Mouse (Mus musculus): Measurements from ENCODE around the gene Gm20695.
"Not testable (repeated sequence)": the region's sequence is repeated elsewhere in the genome, so short reads cannot be mapped to it uniquely, and the experiment has no call there.

The Gm20695 gene

DNA sequence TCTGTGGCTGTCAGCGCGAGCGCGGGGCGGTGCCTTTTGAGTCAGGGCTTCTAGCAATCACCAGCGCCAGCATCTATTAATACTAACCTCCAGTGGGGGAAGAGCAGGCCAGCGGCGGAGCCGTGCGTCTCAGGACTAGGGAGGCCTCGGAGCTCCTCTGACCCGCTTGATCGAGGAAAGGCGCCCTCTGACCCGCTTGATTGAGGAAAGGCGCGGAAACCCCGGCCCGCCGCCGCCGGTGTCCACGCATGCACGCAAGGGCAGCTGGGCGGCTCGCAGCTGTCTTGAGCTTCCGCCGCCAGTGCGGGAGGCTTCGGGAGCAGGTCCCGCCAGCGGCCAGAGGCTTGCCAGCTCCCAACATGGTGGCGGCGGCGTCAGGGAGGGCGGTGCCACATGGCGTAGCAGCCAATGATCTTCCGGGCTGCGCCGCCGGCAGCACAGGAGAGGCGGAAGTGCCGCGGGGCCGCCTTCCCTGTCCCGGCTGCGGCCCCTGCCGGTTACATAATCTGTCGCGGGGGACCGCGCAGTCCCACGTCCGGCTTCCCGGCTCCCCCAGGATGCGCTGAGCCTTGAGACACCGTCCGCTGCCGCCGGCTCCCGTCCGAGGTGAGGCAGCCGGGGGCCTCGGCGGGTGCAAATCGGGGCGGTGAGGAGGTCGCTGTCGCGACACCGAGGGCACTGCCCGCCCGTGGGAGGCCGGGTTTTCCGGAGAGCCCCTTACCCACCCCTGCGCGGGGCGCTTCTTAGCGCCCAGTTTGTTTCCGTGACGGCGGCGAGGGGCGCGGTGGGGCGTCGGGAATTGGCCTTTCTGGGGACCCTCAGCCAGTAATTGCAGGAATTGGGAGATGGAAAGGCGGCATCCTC lies at the start of gene Gm20695, which contains the start of gene Zfp597:
TSS of gene Gm20695 (plus strand) at position 448 of the 864 bp plus-strand sequence.
TSS of gene Zfp597 (minus strand) at position 361 of the 864 bp plus-strand sequence.
- peak; percentile 89 for DNase-seq (ENCODE audit: low read depth, low spot score)

- DNase-seq (ENCODE audit: low read depth, low spot score), result no peak
These were observed 49.0 kb upstream of the Gm20695 start for GRCm38 (mm10) chr16:3835461-3835860.

DNA sequence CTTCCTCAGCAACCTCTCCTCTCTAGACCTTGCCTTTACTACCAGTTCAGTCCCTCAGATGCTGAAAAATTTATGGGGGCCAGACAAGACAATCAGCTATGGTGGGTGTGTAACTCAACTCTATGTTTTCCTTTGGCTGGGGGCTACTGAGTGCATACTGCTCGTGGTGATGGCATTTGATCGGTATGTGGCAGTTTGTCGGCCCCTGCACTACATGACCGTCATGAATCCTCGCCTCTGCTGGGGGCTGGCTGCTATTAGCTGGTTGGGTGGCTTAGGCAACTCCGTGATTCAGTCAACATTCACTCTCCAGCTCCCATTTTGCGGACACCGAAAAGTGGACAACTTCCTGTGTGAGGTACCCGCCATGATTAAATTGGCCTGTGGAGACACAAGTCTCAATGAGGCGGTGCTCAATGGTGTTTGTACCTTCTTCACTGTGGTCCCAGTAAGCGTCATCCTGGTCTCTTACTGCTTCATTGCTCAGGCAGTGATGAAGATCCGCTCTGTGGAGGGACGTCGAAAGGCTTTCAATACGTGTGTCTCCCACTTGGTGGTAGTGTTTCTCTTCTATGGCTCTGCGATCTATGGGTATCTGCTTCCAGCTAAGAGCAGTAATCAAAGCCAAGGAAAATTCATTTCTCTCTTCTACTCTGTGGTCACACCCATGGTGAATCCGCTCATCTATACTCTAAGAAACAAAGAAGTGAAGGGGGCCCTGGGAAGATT lies 45.1 kb upstream of the Gm20695 start:
- DNase-seq (ENCODE audit: low read depth, low spot score), result no peak

DNA sequence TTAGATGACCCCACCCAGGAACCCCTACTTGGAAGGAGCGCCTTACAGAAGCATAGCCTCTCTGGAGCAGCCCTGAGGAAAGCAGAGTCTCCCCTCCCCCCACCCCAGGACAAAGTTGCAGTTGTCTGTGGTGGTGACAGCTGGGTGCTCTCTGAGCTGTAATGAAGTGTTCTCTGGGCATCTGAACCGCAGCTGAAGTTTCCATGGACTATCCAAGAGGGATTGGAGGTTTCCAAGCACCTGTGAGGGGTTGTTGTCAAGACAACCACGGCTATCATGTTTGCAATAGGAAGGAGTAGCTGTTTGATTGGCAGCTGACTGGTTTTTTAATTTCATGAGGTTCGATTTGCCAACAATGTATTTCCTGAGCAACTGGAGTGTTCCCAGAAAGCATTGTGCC lies 41.5 kb upstream of the Gm20695 start:
- DNase-seq (ENCODE audit: low read depth, low spot score), result no peak

GRCm38 (mm10) chr16:3843796-3844195 lies 40.7 kb upstream of the Gm20695 start:
- DNase-seq (ENCODE audit: low read depth, low spot score), result no peak

DNA sequence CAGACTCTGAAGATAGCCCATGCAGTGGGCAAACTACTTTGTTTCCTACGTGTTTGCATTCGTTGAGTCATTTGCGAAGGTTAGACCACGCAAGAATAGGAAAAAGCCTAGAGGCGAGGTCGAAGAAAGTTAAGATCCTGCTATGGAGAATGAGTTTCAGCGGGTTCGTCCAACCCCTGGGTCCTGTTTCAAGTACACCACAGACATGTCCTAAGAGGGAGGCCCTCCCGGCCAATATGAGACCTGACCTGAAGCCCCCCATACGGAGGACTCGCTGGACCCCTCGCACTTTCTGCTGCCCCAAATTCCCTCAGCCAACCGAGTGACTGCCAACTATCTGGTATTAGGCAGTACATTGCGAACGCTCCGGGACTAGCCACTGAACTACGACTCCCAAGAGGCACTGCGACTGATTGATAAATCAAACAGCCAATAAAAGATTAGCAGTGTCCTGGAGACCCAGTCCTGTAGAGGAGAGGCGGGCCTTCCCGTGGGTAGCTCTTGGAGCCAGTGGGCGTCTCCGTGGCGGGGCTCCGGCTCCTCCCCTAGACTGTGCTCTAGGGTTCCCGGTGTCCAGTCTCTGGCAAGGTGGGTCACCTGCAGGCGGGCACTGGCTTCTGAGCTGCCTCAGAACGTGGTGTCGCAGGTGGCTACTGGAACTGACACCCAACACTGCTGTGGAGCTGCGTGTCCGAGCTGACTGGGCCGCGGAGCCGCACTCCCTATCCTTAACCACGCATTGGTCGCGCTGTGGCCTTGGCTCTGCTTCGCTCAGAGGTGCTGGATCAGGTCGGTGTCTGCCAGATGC lies 37.5 kb upstream of the Gm20695 start, which contains the start of gene Zfp174:
TSS of gene Zfp174 (plus strand) at position 558 of the 808 bp plus-strand sequence.
- peak; percentile 91 for DNase-seq (ENCODE audit: low read depth, low spot score)

- no peak for DNase-seq (ENCODE audit: low read depth, low spot score)
These were observed 36.6 kb upstream of the Gm20695 start for GRCm38 (mm10) chr16:3847871-3848270.

- DNase-seq (ENCODE audit: low read depth, low spot score), result no peak
These were observed 36.0 kb upstream of the Gm20695 start for GRCm38 (mm10) chr16:3848416-3848815.

DNA sequence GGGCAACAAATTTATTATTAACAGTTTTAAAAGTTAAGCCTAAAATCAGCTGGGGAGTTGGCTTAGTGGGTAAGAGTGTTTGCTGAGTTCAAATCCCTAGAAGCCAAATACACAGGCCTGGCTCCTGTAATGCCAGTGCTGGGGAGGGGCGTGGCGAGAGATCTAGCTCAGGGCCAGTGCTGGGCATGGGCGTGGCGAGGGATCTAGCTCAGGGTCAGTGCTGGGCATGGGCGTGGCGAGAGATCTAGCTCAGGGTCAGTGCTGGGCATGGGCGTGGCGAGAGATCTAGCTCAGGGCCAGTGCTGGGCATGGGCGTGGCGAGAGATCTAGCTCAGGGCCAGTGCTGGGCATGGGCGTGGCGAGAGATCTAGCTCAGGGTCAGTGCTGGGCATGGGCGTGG lies 33.1 kb upstream of the Gm20695 start:
- not testable (repeated sequence) for DNase-seq (ENCODE audit: low read depth, low spot score)

DNA sequence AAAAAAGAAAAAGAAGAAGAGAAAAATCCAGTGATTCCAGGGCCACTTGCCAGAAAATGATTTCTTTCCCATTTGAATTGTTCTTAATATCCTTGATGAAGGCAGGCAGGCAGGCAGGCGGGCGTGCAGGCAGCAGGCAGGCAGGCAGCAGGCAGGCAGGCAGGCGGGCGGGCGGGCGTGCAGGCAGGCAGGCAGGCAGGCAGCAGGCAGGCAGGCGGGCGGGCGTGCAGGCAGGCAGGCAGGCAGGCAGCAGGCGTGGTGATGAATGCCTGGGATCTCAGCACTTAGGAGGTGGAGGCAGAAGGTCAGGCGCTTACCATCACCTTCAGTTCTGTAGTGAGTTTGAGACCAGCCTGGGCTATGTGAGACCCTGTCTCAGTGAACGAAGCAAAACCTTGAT lies 31.9 kb upstream of the Gm20695 start:
- DNase-seq (ENCODE audit: low read depth, low spot score), result no peak

GRCm38 (mm10) chr16:3854437-3855182 lies 29.8 kb upstream of the Gm20695 start:
- no peak for DNase-seq (ENCODE audit: low read depth, low spot score)

- no peak for DNase-seq (ENCODE audit: low read depth, low spot score)
These were observed 28.7 kb upstream of the Gm20695 start for GRCm38 (mm10) chr16:3855776-3856175.

DNA sequence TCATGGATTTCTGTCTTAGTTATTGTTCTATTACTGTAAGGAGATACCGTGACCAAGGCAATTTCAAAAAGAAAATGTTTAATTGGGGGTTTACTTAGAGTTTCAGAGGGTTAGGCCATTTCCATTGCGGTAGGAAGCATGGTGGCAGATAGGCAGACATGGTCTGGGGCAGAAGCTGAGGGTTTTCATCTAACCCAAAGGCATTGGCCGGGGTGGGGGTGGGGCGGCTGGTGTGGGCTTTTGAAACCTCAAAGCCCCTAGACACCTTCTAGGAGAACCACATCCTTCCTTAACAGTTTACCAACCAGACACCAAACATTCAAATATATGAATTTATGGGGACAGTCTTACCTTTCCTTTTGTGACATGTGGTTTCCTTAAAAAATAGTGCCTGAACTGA lies 25.2 kb upstream of the Gm20695 start:
- DNase-seq (ENCODE audit: low read depth, low spot score), result no peak

DNA sequence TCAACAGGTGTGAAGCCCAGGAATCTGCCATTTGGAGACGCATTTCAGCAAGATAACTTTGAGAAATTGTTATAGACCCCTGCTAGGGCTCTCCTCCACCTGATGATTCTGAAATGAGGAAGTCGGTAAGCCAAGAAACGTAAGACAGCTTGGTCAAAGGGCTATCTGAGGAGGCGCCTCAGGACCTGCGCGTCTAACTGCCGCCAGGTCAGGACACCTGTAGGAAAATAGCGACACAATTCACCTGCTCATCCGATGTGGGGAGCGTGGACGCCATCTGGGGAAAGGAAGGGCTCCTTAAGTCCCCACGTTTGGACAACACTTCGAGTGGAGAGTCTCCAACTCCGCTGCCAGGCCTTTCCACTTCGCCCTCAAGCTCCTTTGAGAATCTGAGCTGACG lies 12.6 kb upstream of the Gm20695 start:
- no peak for DNase-seq (ENCODE audit: low read depth, low spot score)

- DNase-seq (ENCODE audit: low read depth, low spot score), result peak; percentile 68
These were observed 12.0 kb upstream of the Gm20695 start, which contains the start of gene Naa60 for GRCm38 (mm10) chr16:3872216-3873047. Gene Naa60, plus strand, starts transcription at chr16:3872375.

DNA sequence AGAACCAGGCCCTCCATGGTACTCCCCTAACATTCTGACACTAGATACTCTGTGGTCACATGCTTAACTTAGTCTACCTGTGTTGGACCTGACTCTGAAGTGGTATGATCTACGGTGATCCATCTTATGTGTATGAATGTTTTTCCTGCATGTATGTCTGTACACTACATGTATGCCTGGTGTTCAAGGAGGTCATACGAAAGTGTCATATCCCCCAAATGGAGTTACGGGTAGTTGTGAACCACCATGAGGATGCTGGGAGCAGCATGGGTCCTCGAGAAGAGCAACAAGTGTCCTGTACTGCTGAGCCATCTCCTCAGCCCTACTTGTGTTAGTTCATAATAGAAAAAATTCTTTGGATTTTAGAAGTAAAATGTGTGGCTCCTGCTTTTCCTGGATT lies 8.1 kb upstream of the Gm20695 start:
- DNase-seq (ENCODE audit: low read depth, low spot score), result no peak

- no peak for DNase-seq (ENCODE audit: low read depth, low spot score)
These were observed 720 bp downstream of the Gm20695 start for GRCm38 (mm10) chr16:3885065-3885670.

GRCm38 (mm10) chr16:3891621-3892295 lies 7.3 kb downstream of the Gm20695 start:
- no peak for DNase-seq (ENCODE audit: low read depth, low spot score)

GRCm38 (mm10) chr16:3893739-3894138 lies 9.3 kb downstream of the Gm20695 start:
- DNase-seq (ENCODE audit: low read depth, low spot score), result no peak

Data from c-Kit-negative CD71-positive TER-119-positive erythroid progenitor cells, embryonic 14.5 days (primary cell).